ENCODE assay signal across 15 mouse cellular contexts in the genomic region with DNA sequence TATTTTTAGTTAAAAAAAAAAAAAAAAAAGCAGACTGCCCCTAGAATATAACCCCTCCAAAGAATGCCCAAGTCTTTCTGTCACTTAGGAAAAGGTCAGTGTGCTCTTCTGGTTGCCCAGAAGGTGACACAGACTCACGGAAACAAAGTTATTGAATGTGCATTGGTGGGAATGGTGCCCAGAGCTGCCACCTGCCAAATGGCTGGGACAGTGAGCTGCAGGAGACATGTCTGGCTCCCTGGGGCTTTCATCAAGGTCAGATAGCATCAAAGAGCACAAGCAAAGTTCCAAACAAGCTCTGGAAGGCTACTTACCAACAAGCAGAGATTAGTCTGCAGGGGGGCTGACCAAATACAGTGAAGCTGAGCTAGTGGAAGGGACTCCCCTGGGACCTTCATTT. TPM values are rescaled to one million over a fixed set of nuclear protein-coding genes. Genes with fewer than 3 reads are reported as not detected.
A peak's percentile ranks its signal among the peaks of the same experiment; 100 is the strongest.
DNase-seq lines count a peak whose midpoint lies in the region; ATAC-seq lines count a peak whose summit lies in the region.
"Had no signal": no experiment of that assay in that cellular context is flagged by ENCODE, and none has a peak within 500 bp of the region (broad histone marks: within the 10 kb centered on the region; RNA-seq: fewer than 3 reads in every experiment).

No protein-coding gene starts in this region.

- H3K4me3 ChIP-seq in kidney, embryonic 15.5 days (replicated peaks): no peak overlapping the region
- H3K4me3 ChIP-seq in heart, embryonic 16.5 days (ENCODE audit: low read length): no peak overlapping the region
- H3K4me3 ChIP-seq: midbrain, embryonic 12.5 days had no signal

- no peaks in the 10 kb centered on the region for H3K27me3 ChIP-seq in kidney, embryonic 15.5 days
- no peaks in the 10 kb centered on the region for H3K27me3 ChIP-seq in heart, embryonic 16.5 days (ENCODE audit: control insufficient read depth, insufficient read depth, low read length)
- H3K27me3 ChIP-seq: midbrain, embryonic 12.5 days had no signal

- H3K4me1 ChIP-seq in kidney, embryonic 15.5 days: no peaks in the 10 kb centered on the region
- H3K4me1 ChIP-seq in heart, embryonic 16.5 days (ENCODE audit: control insufficient read depth, insufficient read depth, low read length): peaks cover 5% of the 10 kb centered on the region; the same call in 1 of the 2 replicates
- H3K4me1 ChIP-seq: midbrain, embryonic 12.5 days had no signal

- H3K36me3 ChIP-seq in kidney, embryonic 15.5 days: no peaks in the 10 kb centered on the region
- no peaks in the 10 kb centered on the region for H3K36me3 ChIP-seq in heart, embryonic 16.5 days (ENCODE audit: control insufficient read depth, insufficient read depth)
- H3K36me3 ChIP-seq: midbrain, embryonic 12.5 days had no signal

- H3K4me2 ChIP-seq in kidney, embryonic 15.5 days: no peak overlapping the region
- H3K4me2 ChIP-seq in heart, embryonic 16.5 days (ENCODE audit: low read depth, low read length): no peak overlapping the region
- H3K4me2 ChIP-seq: midbrain, embryonic 12.5 days had no signal

- H3K9ac ChIP-seq in kidney, embryonic 15.5 days: no peak overlapping the region
- H3K9ac ChIP-seq in heart, embryonic 16.5 days (ENCODE audit: low read length): no peak overlapping the region
- H3K9ac ChIP-seq: midbrain, embryonic 12.5 days had no signal

- 73% methylated on average over 1 of the region's 1 CpGs for whole genome bisulfite sequencing in kidney, embryonic 15.5 days
- WGBS in heart, embryonic 16.5 days: 30% methylated on average over 1 of the region's 1 CpGs

- no peaks in the 10 kb centered on the region for H3K9me3 ChIP-seq in kidney, embryonic 15.5 days (replicated peaks)
- 0 out of 2 replicates have a peak, but pooled peaks cover 2% of the 10 kb centered on the region for H3K9me3 ChIP-seq in heart, embryonic 16.5 days (replicated peaks; ENCODE audit: control insufficient read depth, low read length)
- H3K9me3 ChIP-seq: midbrain, embryonic 12.5 days had no signal

- DNase-seq in kidney, adult 11 months: peak; percentile 15
- peak; percentile 29 for DNase-seq in urinary bladder, postnatal 14 days (ENCODE audit: low spot score)
- no peak for DNase-seq in urinary bladder, postnatal 4 days (ENCODE audit: low spot score in 2 of 2)
- DNase-seq in urinary bladder, adult 18-20 months (ENCODE audit: low spot score in 2 of 2): no peak
- DNase-seq in thymus, postnatal 10 days (ENCODE audit: low spot score in 2 of 2): no peak
- DNase-seq: cerebellum, postnatal 25 days; lung, postnatal 4 days; spleen, adult 18-20 months had no signal

- no peak overlapping the region for H3K27ac ChIP-seq in kidney, embryonic 15.5 days
- H3K27ac ChIP-seq in heart, embryonic 16.5 days (ENCODE audit: low read length): peak overlapping the region; percentile 14; the same call in 1 of the 2 replicates
- H3K27ac ChIP-seq: kidney, postnatal 0 days; midbrain, embryonic 12.5 days; stomach, postnatal 0 days had no signal

- no peak for ATAC-seq in kidney, embryonic 15.5 days (replicated peaks; ENCODE audit: low FRiP score)
- ATAC-seq in heart, embryonic 16.5 days (replicated peaks; ENCODE audit: extremely low read depth, insufficient read depth, low FRiP score): peak; percentile 55
- ATAC-seq: CD4-positive, CD25-positive, alpha-beta regulatory T cell, adult 4 months; hindbrain, embryonic 16.5 days had no signal

RNA-seq across cellular contexts. Expression of gene Ptprg, which starts 43.2 kb away (rescaled TPM):
- 39.9 and 40.4 TPM in 2 replicates for polyA plus RNA-seq in kidney, embryonic 15.5 days (2015; fragmentation: Nextera tagmentation; extraction: Ambion mirVana)
- polyA plus RNA-seq in heart, embryonic 16.5 days (2015; fragmentation: Nextera tagmentation; extraction: Ambion mirVana): 13.4 and 17.4 TPM in 2 replicates
- polyA plus RNA-seq: CD4-positive, CD25-positive, alpha-beta regulatory T cell, adult 4 months had no signal

Comparison
In these comparisons a context has a peak if more than half of its experiments do, and no peak if none do; other contexts are left out.
1. DNase-seq: peak in kidney, adult 11 months (single experiment) and urinary bladder, postnatal 14 days (single experiment); none in urinary bladder, postnatal 4 days (0 of 2), urinary bladder, adult 18-20 months (0 of 2) and thymus, postnatal 10 days (0 of 2).